Mouse (Mus musculus) liver, adult 2 months (tissue): Measurements from ENCODE around the gene Fam102a.

ENCODE experiments used
- CTCF ChIP-seq: fragments of 200-500 bp; IDR thresholded peaks from 2 replicates; pipeline ENCODE4 v1.5.1; 2011; ENCODE audit warnings: low read depth, low read length, control low read depth
- POLR2A ChIP-seq: fragments of 200-500 bp; IDR thresholded peaks from 2 replicates; pipeline ENCODE4 v1.6.1; 2011; ENCODE audit warnings: low read length, control low read depth; ENCODE audit not compliant: insufficient read depth; ENCODE audit errors: extremely low read depth

DNA sequence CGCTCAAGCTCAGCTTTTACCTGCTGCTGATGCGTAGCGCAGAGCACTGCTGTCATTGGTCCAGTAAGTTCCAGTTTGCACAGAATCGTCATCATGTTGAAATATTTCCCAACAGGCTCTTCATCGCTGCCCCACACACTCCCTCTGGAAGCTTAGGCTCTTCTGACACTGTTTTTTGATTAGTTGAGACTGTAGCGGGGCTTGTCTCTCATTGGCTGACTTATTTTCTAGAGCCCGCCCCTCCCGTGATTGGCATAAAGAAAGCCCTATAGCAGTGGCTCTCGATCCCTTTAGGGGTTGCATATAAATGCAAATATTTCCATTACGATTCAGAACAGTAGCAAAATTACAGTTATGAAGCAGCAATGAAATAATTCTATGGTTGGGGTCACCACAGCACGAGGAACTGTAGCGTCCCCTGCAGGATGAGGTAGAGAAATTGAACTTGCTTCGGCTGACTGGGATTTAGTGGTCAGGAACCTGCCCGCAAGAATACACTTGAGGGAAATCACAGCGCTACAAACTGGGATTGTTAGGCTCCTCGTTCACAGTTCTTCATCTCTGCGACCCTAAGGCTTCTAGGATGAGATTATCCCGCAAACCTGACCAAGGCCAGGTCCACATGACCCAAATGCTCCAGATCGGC, 46.4 kb downstream of the Fam102a start:
- TF ChIP-seq CTCF (no peak), POLR2A (no peak)
